Mouse (Mus musculus) intestine, embryonic 14.5 days (tissue): ENCODE measurements around the gene Ism2. TPM values are rescaled to one million over a fixed set of nuclear protein-coding genes. Genes with fewer than 3 reads are reported as not detected.

Experiments used
- ATAC-seq: fragments of 200-750 bp; cut with Nextera tagmentation; replicated peaks from 2 replicates; pipeline ENCODE4 v1.8.0; 2017; ENCODE audit warnings: low read depth, moderate number of reproducible peaks, moderate TSS enrichment, moderate library complexity; ENCODE audit not compliant: low FRiP score, low TSS enrichment
- DNase-seq: peaks from one replicate; pipeline ENCODE4 v3.0.0-alpha.2; 2018; ENCODE audit warnings: low spot score
- H3K27ac ChIP-seq: fragments of 300-500 bp; sonication (generic); 2 replicates; pipeline ENCODE4 v1.5.1; 2014; ENCODE audit warnings: low read depth, mild to moderate bottlenecking, control low read depth
- H3K27me3 ChIP-seq: fragments of 300-500 bp; sonication (generic); replicated peaks from 2 replicates; pipeline ENCODE4 v1.6.1; 2014; ENCODE audit warnings: low read length, control low read depth; ENCODE audit not compliant: control insufficient read depth, insufficient read depth
- H3K36me3 ChIP-seq: fragments of 300-500 bp; sonication (generic); 2 replicates; pipeline ENCODE4 v1.6.1; 2014; ENCODE audit warnings: low read length, control low read depth; ENCODE audit not compliant: control insufficient read depth, insufficient read depth
- H3K4me1 ChIP-seq: fragments of 300-500 bp; sonication (generic); replicated peaks from 2 replicates; pipeline ENCODE4 v1.6.1; 2014; ENCODE audit warnings: low read length, control low read depth, mixed read lengths; ENCODE audit not compliant: control insufficient read depth, insufficient read depth
- H3K4me2 ChIP-seq: fragments of 300-500 bp; sonication (generic); 2 replicates; pipeline ENCODE4 v1.6.1; 2014; ENCODE audit warnings: low read length
- H3K4me3 ChIP-seq: fragments of 300-500 bp; sonication (generic); 2 replicates; pipeline ENCODE4 v1.5.1; 2014; ENCODE audit warnings: low read depth, low read length, control low read depth, mixed read lengths
- H3K9ac ChIP-seq: fragments of 300-500 bp; sonication (generic); 2 replicates; pipeline ENCODE4 v1.6.1; 2014; ENCODE audit warnings: mild to moderate bottlenecking, low read length
- H3K9me3 ChIP-seq: fragments of 300-500 bp; sonication (generic); 2 replicates; pipeline ENCODE4 v1.6.1; 2016; ENCODE audit warnings: low read length, control low read depth; ENCODE audit not compliant: control insufficient read depth
- WGBS: fragments of 180-500 bp; shearing (Covaris S2); extraction: QIAGEN DNeasy Blood & Tissue Kit; methylation state at CpG from one replicate; pipeline ENCODE4 v1.1.7; 2014; 5-methylcytosine and 5-hydroxymethylcytosine counted together
- microRNA-seq: library from miRNA; unstranded; fragments of <30 nt; microRNA quantifications from one replicate; pipeline ENCODE4, GENCODE M21; 2016
- polyA plus RNA-seq: library from polyadenylated mRNA; unstranded; fragments of >200 nt; fragmentation: Nextera tagmentation; extraction: Ambion mirVana; gene quantifications from 2 replicates; pipeline ENCODE4 v1.2.1, GENCODE M21; 2014

Ism2 gene
- polyA plus RNA-seq, 1 experiment from 2014 or later, result 0.22 TPM

GRCm38 (mm10) chr12:87238632-87239031 is 60.9 kb downstream of the Ism2 start, which contains the start of gene Noxred1:
Noxred1 (minus strand) TSS chr12:87238732.
- ATAC-seq, result no peak
- Histone ChIP-seq H3K36me3 (peaks cover 52% of the 10 kb centered on the region), H3K27ac (no peak within 1 kb of the TSS), H3K4me1 (no peaks in the 10 kb centered on the region), H3K9ac (no peak within 1 kb of the TSS), H3K27me3 (no peaks in the 10 kb centered on the region), H3K4me2 (no peak within 1 kb of the TSS), H3K9me3 (no peaks in the 10 kb centered on the region), H3K4me3 (no peak within 1 kb of the TSS)
- no peak for DNase-seq
- 96% methylated on average over 1 of the region's 1 CpGs for WGBS

- no peaks in the 10 kb centered on the region for H3K9me3 ChIP-seq
- 91% methylated on average over 5 of the region's 5 CpGs for WGBS
- H3K27ac ChIP-seq, result no peak overlapping the region
- no peaks in the 10 kb centered on the region for H3K4me1 ChIP-seq
- H3K36me3 ChIP-seq, result peaks cover 38% of the 10 kb centered on the region
- H3K9ac ChIP-seq, result no peak overlapping the region
- H3K27me3 ChIP-seq, result no peaks in the 10 kb centered on the region
- ATAC-seq (no peak), DNase-seq (no peak)
- H3K4me3 ChIP-seq, result no peak overlapping the region
- H3K4me2 ChIP-seq, result no peak overlapping the region
Measured at GRCm38 (mm10) chr12:87236882-87237483, 62.5 kb downstream of the Ism2 start.

GRCm38 (mm10) chr12:87230379-87230895 is 69.1 kb downstream of the Ism2 start:
- Histone ChIP-seq H3K9me3 (no peaks in the 10 kb centered on the region), H3K4me1 (no peaks in the 10 kb centered on the region), H3K4me3 (no peak overlapping the region), H3K27me3 (no peaks in the 10 kb centered on the region), H3K36me3 (no peaks in the 10 kb centered on the region), H3K27ac (no peak overlapping the region), H3K4me2 (no peak overlapping the region), H3K9ac (no peak overlapping the region)
- ATAC-seq (no peak), DNase-seq (no peak)

- H3K36me3 ChIP-seq, result no peaks in the 10 kb centered on the region
- WGBS, result 83% methylated on average over 2 of the region's 2 CpGs
- H3K9ac ChIP-seq, result no peak overlapping the region
- H3K4me3 ChIP-seq, result no peak overlapping the region
- H3K27me3 ChIP-seq, result no peaks in the 10 kb centered on the region
- H3K27ac ChIP-seq, result no peak overlapping the region
- ATAC-seq (no peak), DNase-seq (no peak)
- H3K9me3 ChIP-seq, result no peaks in the 10 kb centered on the region
- H3K4me2 ChIP-seq, result no peak overlapping the region
- H3K4me1 ChIP-seq, result no peaks in the 10 kb centered on the region
Measured at GRCm38 (mm10) chr12:87229633-87230032, 69.9 kb downstream of the Ism2 start.

Small RNA genes within 50 kb of the gene (microRNA-seq; reads per million reads assigned to microRNA genes)
- not detected for gene Gm47293

Other genes with a start within 250 kb of the Ism2 start
- 1.0 and 1.8 TPM in 2 replicates for gene Ngb, start 197.2 kb downstream of the Ism2 start, polyA plus RNA-seq
- gene Gstz1, start 152.5 kb downstream of the Ism2 start, polyA plus RNA-seq, result 47.7 and 48.8 TPM in 2 replicates
- gene Pomt2, start 151.7 kb downstream of the Ism2 start, polyA plus RNA-seq, result 17.1 and 19.2 TPM in 2 replicates
- gene Samd15, start 100.0 kb downstream of the Ism2 start, polyA plus RNA-seq, result 1.1 and 1.4 TPM in 2 replicates
- 2.6 TPM in 2 replicates for gene Tmed8, start 99.3 kb downstream of the Ism2 start, polyA plus RNA-seq
- 0.30 and 0.73 TPM in 2 replicates for gene Noxred1, start 61.0 kb downstream of the Ism2 start, polyA plus RNA-seq
- 40.8 and 47.3 TPM in 2 replicates for gene Vipas39, start 33.4 kb downstream of the Ism2 start, polyA plus RNA-seq
- gene Ahsa1, start 33.2 kb downstream of the Ism2 start, polyA plus RNA-seq, result 205 and 207 TPM in 2 replicates
- gene Sptlc2, start 88.7 kb upstream of the Ism2 start, polyA plus RNA-seq, result 101 and 118 TPM in 2 replicates
- gene Slirp, start 144.2 kb upstream of the Ism2 start, polyA plus RNA-seq, result 286 and 300 TPM in 2 replicates
- gene Alkbh1, start 144.3 kb upstream of the Ism2 start, polyA plus RNA-seq, result 58.0 and 59.9 TPM in 2 replicates
- gene Snw1, start 172.6 kb upstream of the Ism2 start, polyA plus RNA-seq, result 121 and 142 TPM in 2 replicates
- not detected in 2 replicates for gene Gm5788, start 195.0 kb upstream of the Ism2 start, polyA plus RNA-seq
- not detected in 2 replicates for gene Gm8300, start 214.6 kb upstream of the Ism2 start, polyA plus RNA-seq